Mouse (Mus musculus) heart, adult 8-10 months (tissue): Measurements from ENCODE around the gene Jak1. TPM values are rescaled to one million over a fixed set of nuclear protein-coding genes. Genes with fewer than 3 reads are reported as not detected.

Source experiments
- DNase-seq: peaks from one replicate; pipeline ENCODE4 v3.0.0; 2022; ENCODE audit warnings: low spot score
- total RNA-seq, 4 experiments: library from RNA; stranded (reverse); gene quantifications; 2 replicates each; pipeline ENCODE4 v1.2.4; 2022

Jak1 gene
- 100 to 1,000 TPM in 1 of 4 experiments, 10 to 100 TPM in 3; 80.9 to 106 (median 90.0) TPM for total RNA-seq

GRCm38 (mm10) chr4:101264741-101265513, at the start of gene Jak1:
TSS of gene Jak1 (minus strand) at chr4:101265282.
- DNase-seq: peak; percentile 99

GRCm38 (mm10) chr4:101312055-101312454, 47.0 kb upstream of the Jak1 start:
- no peak for DNase-seq

GRCm38 (mm10) chr4:101308166-101308565, 43.1 kb upstream of the Jak1 start:
- DNase-seq: no peak

DNA sequence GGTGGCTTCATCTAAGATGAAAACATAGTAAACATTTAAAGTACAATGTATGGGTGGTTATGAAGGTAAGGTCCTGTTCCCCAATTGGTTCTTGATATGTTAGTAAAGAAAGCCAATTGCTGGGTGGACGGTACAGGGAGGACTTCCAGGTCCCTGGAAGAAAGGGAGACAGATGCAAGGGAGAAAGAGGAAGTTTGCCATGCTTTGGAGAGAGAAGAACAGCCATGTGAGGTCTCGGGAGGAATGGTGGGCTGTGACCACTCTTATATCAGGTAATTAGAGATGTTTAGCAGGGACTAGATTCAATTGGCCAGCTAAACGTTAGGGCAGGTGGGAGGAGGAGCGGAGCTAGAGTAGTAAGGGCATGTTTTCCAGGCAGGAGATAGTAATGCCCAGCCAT, 42.2 kb upstream of the Jak1 start:
- no peak for DNase-seq

DNA sequence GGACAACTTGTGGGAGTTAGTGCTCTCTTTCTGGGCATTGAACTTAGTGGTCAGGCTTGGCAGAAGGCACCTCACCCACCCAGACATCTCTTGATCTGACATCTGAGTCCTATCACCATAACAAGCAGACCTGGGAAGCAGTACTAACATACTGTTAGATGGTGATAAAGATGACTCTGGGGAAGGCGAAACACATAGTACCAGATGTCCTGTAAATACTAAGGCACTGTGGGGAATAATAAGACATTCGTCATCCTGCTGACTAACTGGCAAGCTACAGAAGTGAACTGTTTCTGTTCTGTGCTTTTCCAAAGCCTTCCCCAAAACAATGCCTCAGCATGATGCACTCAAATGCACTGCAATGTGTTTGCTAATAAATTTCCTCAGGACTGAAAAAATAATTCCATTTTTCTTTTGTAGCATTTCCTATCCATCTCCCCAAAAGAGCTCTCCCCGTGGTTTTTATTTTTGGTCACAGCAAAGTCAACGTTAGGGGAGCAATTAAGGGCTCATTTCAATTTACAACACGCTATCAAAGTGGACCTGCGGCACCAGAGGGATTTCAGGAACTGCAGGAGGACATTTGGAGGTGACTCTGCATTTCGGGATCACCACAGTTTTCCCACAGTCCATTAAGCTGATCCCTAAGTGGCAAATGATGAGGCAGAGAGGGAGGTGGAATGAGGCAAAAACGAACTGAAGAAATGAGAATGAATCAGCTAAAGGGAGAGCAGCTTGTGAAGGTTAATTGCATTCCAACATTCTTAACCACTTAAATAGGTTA, 41.2 kb upstream of the Jak1 start:
- no peak for DNase-seq

DNA sequence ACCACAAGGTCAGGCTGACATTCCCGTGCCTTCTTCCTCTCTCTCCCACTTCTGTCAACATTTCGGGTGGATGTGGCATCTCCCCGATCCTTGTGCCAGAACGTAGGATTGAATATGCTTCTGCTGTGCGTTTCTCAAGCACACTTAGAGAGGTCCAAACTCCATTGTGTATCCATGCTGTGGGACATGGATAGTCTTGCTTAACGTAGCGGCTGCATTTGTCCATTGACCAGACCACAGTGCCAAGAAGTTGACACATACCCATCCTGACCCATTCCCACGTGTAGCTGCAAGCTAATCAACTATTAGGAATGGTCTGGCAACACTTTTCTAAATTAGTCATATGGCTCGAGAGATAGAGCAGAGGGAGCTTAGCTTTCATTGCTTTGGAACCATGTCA, 40.0 kb upstream of the Jak1 start:
- DNase-seq: no peak

GRCm38 (mm10) chr4:101304114-101304513, 39.0 kb upstream of the Jak1 start:
- no peak for DNase-seq

GRCm38 (mm10) chr4:101300392-101300910, 35.4 kb upstream of the Jak1 start:
- DNase-seq: no peak

GRCm38 (mm10) chr4:101298311-101298990, 33.4 kb upstream of the Jak1 start:
- DNase-seq: no peak

DNA sequence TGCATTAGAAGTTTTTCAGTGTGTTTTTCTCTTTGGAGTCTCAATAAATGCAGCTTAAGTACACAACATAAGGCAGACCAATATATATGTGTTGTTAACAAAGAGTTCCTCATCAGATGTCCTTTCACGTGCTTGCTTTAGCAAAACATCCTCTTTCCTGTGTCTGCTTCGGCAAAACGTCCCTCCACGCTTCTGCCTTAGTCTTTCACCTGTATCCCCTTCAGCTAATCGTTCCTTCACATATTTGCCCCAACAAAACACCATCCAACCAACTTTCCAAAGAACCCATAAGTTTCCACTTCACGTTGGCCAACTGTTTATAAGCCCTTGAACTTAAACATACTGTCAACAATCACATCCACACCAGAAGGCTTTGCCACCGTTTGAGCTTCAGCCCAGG, 31.8 kb upstream of the Jak1 start:
- DNase-seq: no peak

DNA sequence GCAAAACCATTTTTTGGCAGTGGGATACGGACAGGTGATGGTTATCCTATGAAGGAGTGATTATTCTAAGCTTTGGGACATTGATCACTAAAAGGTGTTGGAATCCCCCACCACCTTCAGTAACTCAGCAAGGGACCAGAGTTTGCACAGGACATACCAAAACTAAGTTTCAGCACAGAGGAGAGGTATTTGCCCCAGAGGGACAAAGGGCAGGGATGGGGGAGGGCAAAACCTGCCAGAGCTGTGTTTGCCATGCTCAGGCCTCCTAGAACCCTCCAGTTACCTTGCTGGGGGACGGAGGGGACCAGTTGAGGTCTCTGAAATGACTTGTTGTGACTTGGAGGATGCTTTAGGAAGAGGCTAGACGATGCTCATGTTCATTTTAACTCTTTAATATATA, 30.7 kb upstream of the Jak1 start:
- no peak for DNase-seq

DNA sequence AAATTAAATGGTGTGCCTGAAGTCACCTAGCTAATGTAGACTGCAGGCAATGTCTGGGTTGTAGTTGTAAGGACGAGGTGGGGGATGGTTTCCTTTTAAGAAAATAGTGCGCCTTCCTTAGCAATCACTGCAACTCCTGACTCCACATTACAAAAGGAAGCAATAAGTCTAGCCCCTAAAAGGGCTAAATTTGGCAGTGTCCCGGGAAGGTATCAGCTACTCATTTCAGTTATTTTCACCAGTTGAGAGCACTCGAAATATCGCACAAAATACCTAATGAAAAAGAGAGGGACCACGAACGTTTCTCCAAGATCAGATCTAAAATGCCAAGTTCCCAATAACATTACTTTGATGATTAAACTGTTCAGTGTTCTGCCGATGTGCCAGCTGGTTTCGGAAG, 28.6 kb upstream of the Jak1 start:
- no peak for DNase-seq

DNA sequence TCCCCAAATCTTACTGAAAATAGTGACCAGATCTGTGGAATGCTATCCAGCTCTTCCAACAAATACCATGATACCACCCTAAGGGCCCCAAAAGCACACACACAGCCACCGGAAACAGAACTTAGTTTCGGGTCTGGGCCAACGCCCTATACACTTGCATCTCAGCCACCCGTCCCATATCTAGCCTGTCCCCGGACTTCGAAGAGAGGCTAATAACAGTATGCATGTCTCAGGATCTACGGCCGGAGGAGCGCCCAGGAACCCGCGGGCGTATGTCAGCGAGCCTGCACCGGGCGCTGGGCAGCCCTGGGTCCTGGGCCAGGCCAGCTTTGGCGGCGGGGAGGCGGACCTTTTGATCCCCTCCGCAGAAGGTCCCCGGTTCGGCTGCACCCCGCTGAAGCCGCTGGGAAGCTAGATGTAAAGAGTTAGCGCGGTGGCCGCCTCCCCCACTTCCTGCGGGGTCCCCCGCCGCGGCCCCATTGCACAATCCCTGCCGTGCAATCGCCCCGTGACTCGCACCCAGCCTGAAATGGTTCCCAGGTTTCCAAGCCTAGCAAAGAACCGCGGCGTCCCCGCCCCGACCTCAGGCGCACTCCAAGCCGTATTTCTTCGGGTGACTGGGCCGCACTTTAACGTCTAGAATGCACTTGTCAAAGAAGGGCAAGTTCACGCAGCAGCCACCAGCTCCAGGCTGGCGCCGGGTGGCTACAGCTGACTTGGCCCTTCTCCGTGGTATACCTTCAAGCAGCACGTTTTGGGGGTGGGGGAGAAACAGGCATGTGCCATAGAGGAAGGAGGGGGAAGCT, 27.9 kb upstream of the Jak1 start:
- peak; percentile 72 for DNase-seq

GRCm38 (mm10) chr4:101292028-101292735, 27.1 kb upstream of the Jak1 start:
- peak; percentile 91 for DNase-seq

GRCm38 (mm10) chr4:101288292-101288691, 23.2 kb upstream of the Jak1 start:
- DNase-seq: no peak

DNA sequence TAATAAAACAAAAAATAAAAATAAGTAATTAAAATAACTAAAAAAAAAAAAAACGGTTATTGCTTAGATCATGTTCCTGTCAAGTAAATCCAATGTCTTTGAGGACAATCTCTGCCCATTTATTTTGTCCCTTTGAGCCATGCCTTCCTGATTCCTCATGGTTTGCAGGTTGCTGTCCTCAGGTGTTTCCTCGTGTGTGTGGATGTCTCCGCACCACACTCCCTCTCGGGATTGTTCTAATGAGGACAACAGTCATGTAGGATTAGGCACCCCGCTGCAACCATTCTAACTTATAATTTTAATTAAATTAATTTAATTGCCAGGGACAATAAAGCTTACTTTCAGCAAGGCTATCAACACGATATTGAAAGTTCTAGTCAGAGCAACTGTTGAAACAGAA, 21.5 kb upstream of the Jak1 start:
- no peak for DNase-seq

DNA sequence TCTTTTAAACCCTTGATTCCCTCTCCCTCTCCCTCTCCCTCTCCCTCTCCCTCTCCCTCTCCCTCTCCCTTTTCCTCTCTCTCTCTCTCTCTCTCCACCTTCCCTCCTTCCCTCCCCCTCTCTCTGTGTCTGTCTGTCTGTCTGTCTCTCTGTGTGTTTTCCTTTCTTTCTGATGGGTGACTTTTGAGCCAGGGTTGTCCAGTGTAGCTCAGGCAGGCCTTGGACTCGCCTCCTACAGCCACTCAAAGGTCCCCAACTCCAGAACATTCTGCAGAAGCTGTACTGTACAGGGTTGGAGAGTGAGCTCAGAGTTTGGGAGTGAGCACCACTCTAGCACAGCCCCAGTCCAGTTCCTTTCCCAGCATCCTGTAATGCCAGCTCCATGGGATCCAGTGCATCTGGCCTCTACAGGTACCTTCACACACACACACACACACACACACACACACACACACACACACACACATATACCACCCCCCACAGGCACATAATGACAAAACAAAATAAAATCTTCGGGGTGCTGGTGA, 20.9 kb upstream of the Jak1 start:
- no peak for DNase-seq

GRCm38 (mm10) chr4:101283938-101284337, 18.9 kb upstream of the Jak1 start:
- DNase-seq: no peak

- no peak for DNase-seq
Observed at GRCm38 (mm10) chr4:101282237-101282636, 17.2 kb upstream of the Jak1 start.

- DNase-seq: no peak
Observed at GRCm38 (mm10) chr4:101280119-101280518, 15.0 kb upstream of the Jak1 start.
